In genomic region chr7:132373594-132374378, GRCm38 (mm10) we compare ENCODE assay signal across 8 mouse cellular contexts. TPM values are rescaled to one million over a fixed set of nuclear protein-coding genes. Genes with fewer than 3 reads are reported as not detected.
A peak's percentile ranks its signal among the peaks of the same experiment; 100 is the strongest.
DNase-seq lines count a peak whose midpoint lies in the region; ATAC-seq lines count a peak whose summit lies in the region.

No protein-coding gene starts in this region.

- no peaks in the 10 kb centered on the region for H3K27me3 ChIP-seq in hindbrain, embryonic 12.5 days
- H3K27me3 ChIP-seq in neural tube, embryonic 12.5 days (replicated peaks): no peaks in the 10 kb centered on the region

- no peak overlapping the region for H3K4me3 ChIP-seq in hindbrain, embryonic 12.5 days
- H3K4me3 ChIP-seq in neural tube, embryonic 12.5 days: no peak overlapping the region

- H3K9ac ChIP-seq in hindbrain, embryonic 12.5 days: no peak overlapping the region
- H3K9ac ChIP-seq in neural tube, embryonic 12.5 days: no peak overlapping the region

- 59% methylated on average over 10 of the region's 10 CpGs for WGBS in hindbrain, embryonic 12.5 days
- WGBS in neural tube, embryonic 12.5 days: 62% methylated on average over 10 of the region's 10 CpGs

- no peak for ATAC-seq in hindbrain, embryonic 12.5 days (ENCODE audit: low FRiP score)
- ATAC-seq in neural tube, embryonic 12.5 days (ENCODE audit: low FRiP score, low read depth): peak; percentile 44; the same call in 1 of the 2 replicates
- ATAC-seq in erythroblast, adult 5-6 weeks (replicated peaks; ENCODE audit: low FRiP score, poor library complexity, severe bottlenecking): no peak

- no peaks in the 10 kb centered on the region for H3K9me3 ChIP-seq in hindbrain, embryonic 12.5 days (replicated peaks)
- no peaks in the 10 kb centered on the region for H3K9me3 ChIP-seq in neural tube, embryonic 12.5 days

- peak overlapping the region; percentile 80 for H3K27ac ChIP-seq in hindbrain, embryonic 12.5 days
- H3K27ac ChIP-seq in neural tube, embryonic 12.5 days: no peak overlapping the region

- peaks cover 28% of the 10 kb centered on the region for H3K4me1 ChIP-seq in hindbrain, embryonic 12.5 days
- peaks cover 22% of the 10 kb centered on the region for H3K4me1 ChIP-seq in neural tube, embryonic 12.5 days

- no peak overlapping the region for H3K4me2 ChIP-seq in hindbrain, embryonic 12.5 days (replicated peaks)
- no peak overlapping the region for H3K4me2 ChIP-seq in neural tube, embryonic 12.5 days (replicated peaks)

- peak; percentile 37 to 48 for DNase-seq in layer of hippocampus, postnatal 10 days (ENCODE audit: low spot score in 2 of 2)
- no peak for DNase-seq in layer of hippocampus, adult 18-20 months (ENCODE audit: low spot score in 2 of 2)
- peak; percentile 49 for DNase-seq in embryo, embryonic 11 days
- DNase-seq in gastrocnemius, postnatal 10 days: no peak
- DNase-seq in gastrocnemius, postnatal 14 days: no peak

- H3K36me3 ChIP-seq in hindbrain, embryonic 12.5 days: no peaks in the 10 kb centered on the region
- no peaks in the 10 kb centered on the region for H3K36me3 ChIP-seq in neural tube, embryonic 12.5 days

- intact Hi-C loops in gastrocnemius, postnatal 14 days (cut with DNase I; ENCODE audit: low total_unique reads): no loop called here

RNA-seq across cellular contexts. Expression of gene Chst15, which starts 56.8 kb away (rescaled TPM):
- 10 to 100 TPM; 33.0 to 34.1 TPM for total RNA-seq in layer of hippocampus, postnatal 10 days (2021)
- 10 to 100 TPM; 39.3 to 45.0 TPM for total RNA-seq in layer of hippocampus, adult 18-20 months (2021)
- polyA plus RNA-seq in hindbrain, embryonic 12.5 days (2016; fragmentation: Nextera tagmentation; extraction: Ambion mirVana): 28.6 and 29.8 TPM in 2 replicates
- polyA plus RNA-seq in neural tube, embryonic 12.5 days (2016; fragmentation: Nextera tagmentation; extraction: Ambion mirVana): 33.3 and 35.7 TPM in 2 replicates
- total RNA-seq in erythroblast, adult 5-6 weeks (2015; ENCODE audit: low replicate concordance): 3.6 and 4.8 TPM in 2 replicates
- 3.6 and 6.7 TPM in 2 replicates for total RNA-seq in erythroblast, adult 5-6 weeks (2017; ENCODE audit: low replicate concordance)
- 10 to 100 TPM in 1 of 2 experiments, 1 to 10 TPM in 1; 8.8 to 10.2 TPM for total RNA-seq in gastrocnemius, postnatal 10 days (2021)
- 1 to 10 TPM; 5.8 to 8.4 TPM for total RNA-seq in gastrocnemius, postnatal 14 days (2021)

Comparison
In these comparisons a context has a peak if more than half of its experiments do, and no peak if none do; other contexts are left out.
1. DNase-seq: peak in layer of hippocampus, postnatal 10 days (2 of 2) and embryo, embryonic 11 days (single experiment); none in layer of hippocampus, adult 18-20 months (0 of 2), gastrocnemius, postnatal 10 days (single experiment) and gastrocnemius, postnatal 14 days (single experiment).